Mouse (Mus musculus) spleen, adult 10 weeks (tissue): ENCODE data around the gene Rpl14. TPM values are rescaled to one million over a fixed set of nuclear protein-coding genes. Genes with fewer than 3 reads are reported as not detected.

Experiments
- polyA plus RNA-seq: library from polyadenylated mRNA; stranded (reverse); fragments of 350-450 nt; fragmentation: Illumina TruSeq; extraction: RNeasy Lipid Tissue Mini Kit (QIAGEN cat#74804); gene quantifications from one replicate; pipeline ENCODE4 v1.2.3, GENCODE M21; 2015; ENCODE audit warnings: low replicate concordance; ENCODE audit not compliant: insufficient read depth

The Rpl14 gene
- polyA plus RNA-seq: 1,055 TPM

GRCm38 (mm10) chr9:120570741-120571592, at the start of gene Rpl14:
TSS of gene Rpl14 (plus strand) at chr9:120571444.

GRCm38 (mm10) chr9:120539662-120540251, 31.5 kb upstream of the Rpl14 start, which contains the start of gene Entpd3:
TSS of gene Entpd3 (plus strand) at chr9:120539818.

Other genes starting within 250 kb of the Rpl14 start
- 91.5 TPM for gene Eif1b, start 79.2 kb upstream of the Rpl14 start, polyA plus RNA-seq
- 0.15 TPM for gene Entpd3, start 31.6 kb upstream of the Rpl14 start, polyA plus RNA-seq